Mouse (Mus musculus) liver, embryonic 14.5 days (tissue): ENCODE results near the gene Rbm19. TPM values are rescaled to one million over a fixed set of nuclear protein-coding genes. Genes with fewer than 3 reads are reported as not detected.

ENCODE experiments used
- ATAC-seq: fragments of 200-750 bp; cut with Nextera tagmentation; 2 replicates; pipeline ENCODE4 v1.8.0; 2017; ENCODE audit warnings: moderate number of reproducible peaks, mild to moderate bottlenecking, moderate library complexity; ENCODE audit not compliant: insufficient read depth
- DNase-seq, 3 experiments: peaks; one replicate each; pipeline ENCODE4 v3.0.0-alpha.2; 2012 to 2013; ENCODE audit warnings: low read depth in 3 of 3, low spot score in 3 of 3
- H3K27ac ChIP-seq: fragments of 300-500 bp; sonication (generic); 2 replicates; pipeline ENCODE4 v1.5.1; 2014; ENCODE audit warnings: moderate library complexity, mild to moderate bottlenecking, control low read depth, inconsistent platforms
- H3K27me3 ChIP-seq: fragments of 300-500 bp; sonication (generic); 2 replicates; pipeline ENCODE4 v1.6.1; 2014; ENCODE audit warnings: mild to moderate bottlenecking, low read length, moderate library complexity; ENCODE audit not compliant: control insufficient read depth, insufficient read depth
- H3K36me3 ChIP-seq: fragments of 300-500 bp; sonication (generic); replicated peaks from 2 replicates; pipeline ENCODE4 v1.6.1; 2014; ENCODE audit warnings: low read depth; ENCODE audit not compliant: control insufficient read depth, insufficient read depth
- H3K4me1 ChIP-seq, 2 experiments: fragments of 200-500 bp in 1 of 2; fragments of 300-500 bp in 1 of 2; sonication (generic) in 1 of 2; replicated peaks; 2 replicates each; pipeline ENCODE4 v1.6.1; 2012 to 2014; ENCODE audit warnings: antibody characterized with exemption in 1 of 2, inconsistent platforms in 1 of 2, low read length in 1 of 2; ENCODE audit not compliant: control insufficient read depth in 2 of 2, insufficient read depth in 2 of 2
- H3K4me2 ChIP-seq: fragments of 300-500 bp; sonication (generic); 2 replicates; pipeline ENCODE4 v1.6.1; 2014; ENCODE audit warnings: low read depth, mild to moderate bottlenecking, control low read depth, moderate library complexity
- H3K4me3 ChIP-seq, 2 experiments: fragments of 200-500 bp in 1 of 2; fragments of 300-500 bp in 1 of 2; sonication (generic) in 1 of 2; 2 replicates each; pipeline ENCODE4 v1.5.1; 2012 to 2014; ENCODE audit warnings: low read depth in 2 of 2, low read length in 2 of 2, mild to moderate bottlenecking in 2 of 2, control low read depth in 1 of 2, inconsistent platforms in 1 of 2, moderate library complexity in 1 of 2; ENCODE audit not compliant: insufficient read depth in 1 of 2
- H3K9ac ChIP-seq: fragments of 300-500 bp; sonication (generic); replicated peaks from 2 replicates; pipeline ENCODE4 v1.6.1; 2014; ENCODE audit warnings: mild to moderate bottlenecking, control low read depth, moderate library complexity
- H3K9me3 ChIP-seq: fragments of 300-500 bp; sonication (generic); 2 replicates; pipeline ENCODE4 v1.6.1; 2016; ENCODE audit warnings: low read length, mixed read lengths; ENCODE audit not compliant: control insufficient read depth
- CTCF ChIP-seq: IDR thresholded peaks from 2 replicates; pipeline ENCODE4 v1.5.1; 2016; ENCODE audit warnings: antibody characterized with exemption, low read depth, control low read depth
- EP300 ChIP-seq: IDR thresholded peaks from 2 replicates; pipeline ENCODE4 v1.6.1; 2016; ENCODE audit warnings: antibody characterized with exemption, low read depth
- WGBS: fragments of 180-500 bp; shearing (Covaris S2); extraction: QIAGEN DNeasy Blood & Tissue Kit; methylation state at CpG from one replicate; pipeline ENCODE4 v1.1.7; 2014; ENCODE audit not compliant: insufficient replicate concordance; 5-methylcytosine and 5-hydroxymethylcytosine counted together
- polyA plus RNA-seq, 2 experiments: library from polyadenylated mRNA; depleted of rRNA in 1 of 2; stranded (reverse) in 1 of 2; unstranded in 1 of 2; fragments of >200 nt; fragmentation: Nextera tagmentation in 1 of 2; extraction: Ambion mirVana in 1 of 2; gene quantifications; 2 replicates each; pipeline versions ENCODE4 v1.2.1 to v1.2.3; 2012 to 2014

The Rbm19 gene
- polyA plus RNA-seq, 2 experiments = 6.8 to 11.1 TPM

DNA sequence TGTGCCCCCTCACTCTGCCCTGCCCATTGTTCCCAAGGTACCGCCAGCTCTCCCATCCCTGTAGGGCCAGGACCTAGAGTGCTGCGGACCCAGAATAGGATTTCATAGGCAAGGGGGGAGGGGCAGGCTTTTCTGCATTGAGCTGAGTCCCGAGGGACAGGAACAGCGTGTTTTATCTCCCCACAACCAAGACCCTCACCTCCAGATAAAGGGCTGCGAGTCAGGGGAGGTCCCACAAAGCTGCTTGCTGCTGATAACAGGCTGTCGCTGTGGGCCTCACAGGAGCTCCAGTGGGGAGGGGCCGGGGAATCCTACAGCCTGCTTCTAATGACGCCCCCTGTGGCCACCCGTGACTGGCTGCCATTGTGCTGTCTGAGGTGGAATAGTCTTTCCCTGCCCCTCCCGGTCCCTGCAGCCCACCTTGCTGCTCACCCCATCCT lies 20.0 kb downstream of the Rbm19 start:
- peak overlapping the region; percentile 74 for H3K9ac ChIP-seq
- peak; percentile 99 for TF ChIP-seq EP300
- peak; percentile 74 for TF ChIP-seq CTCF
- peak overlapping the region; percentile 90 for H3K4me2 ChIP-seq
- no peaks in the 10 kb centered on the region for H3K9me3 ChIP-seq
- no peaks in the 10 kb centered on the region; the same call in none of the 2 replicates for H3K36me3 ChIP-seq
- peak overlapping the region; percentile 93 for H3K27ac ChIP-seq
- 9% methylated on average over 10 of the region's 10 CpGs for WGBS
- ATAC-seq (peak; percentile 90), DNase-seq (peak; percentile 83 to 93 (median 92))
- H3K27me3 ChIP-seq = no peaks in the 10 kb centered on the region
- H3K4me3 ChIP-seq = peak overlapping the region; percentile 29 to 38
- peaks cover 52 to 55% of the 10 kb centered on the region in 2 experiments for H3K4me1 ChIP-seq

GRCm38 (mm10) chr5:120137038-120137437 lies 20.8 kb downstream of the Rbm19 start:
- ATAC-seq (peak; percentile 28), DNase-seq (peak in 2 of 3 experiments; percentile 57 to 61)
- H3K4me2 ChIP-seq = peak overlapping the region; percentile 90
- H3K27me3 ChIP-seq = no peaks in the 10 kb centered on the region
- H3K4me1 ChIP-seq = peaks cover 50 to 55% of the 10 kb centered on the region in 2 experiments
- WGBS = 44% methylated on average over 5 of the region's 5 CpGs
- peak overlapping the region; percentile 74 for H3K9ac ChIP-seq
- peak overlapping the region; percentile 93 for H3K27ac ChIP-seq
- no peaks in the 10 kb centered on the region for H3K9me3 ChIP-seq
- peak overlapping the region; percentile 17 to 38 for H3K4me3 ChIP-seq
- H3K36me3 ChIP-seq = no peaks in the 10 kb centered on the region; the same call in none of the 2 replicates
- peak; percentile 71 for TF ChIP-seq EP300
- TF ChIP-seq CTCF = no peak

- DNase-seq = no peak
- 70% methylated on average over 1 of the region's 1 CpGs for WGBS
- Histone ChIP-seq H3K9ac (peak overlapping the region; percentile 63), H3K4me1 (peaks cover 50 to 55% of the 10 kb centered on the region in 2 experiments), H3K36me3 (no peaks in the 10 kb centered on the region; the same call in none of the 2 replicates), H3K27ac (peak overlapping the region; percentile 93), H3K27me3 (no peaks in the 10 kb centered on the region), H3K4me3 (peak overlapping the region; percentile 41 to 48), H3K4me2 (peak overlapping the region; percentile 90), H3K9me3 (no peaks in the 10 kb centered on the region)
- ATAC-seq = no peak
- no peak for TF ChIP-seq EP300
- no peak for TF ChIP-seq CTCF
These were observed 21.6 kb downstream of the Rbm19 start for GRCm38 (mm10) chr5:120137846-120138245.

- no peaks in the 10 kb centered on the region for H3K9me3 ChIP-seq
- 65% methylated on average over 3 of the region's 3 CpGs for WGBS
- H3K4me1 ChIP-seq = peaks cover 50 to 55% of the 10 kb centered on the region in 2 experiments
- peak overlapping the region; percentile 63 for H3K9ac ChIP-seq
- ATAC-seq = no peak
- no peaks in the 10 kb centered on the region; the same call in none of the 2 replicates for H3K36me3 ChIP-seq
- H3K27me3 ChIP-seq = no peaks in the 10 kb centered on the region
- TF ChIP-seq EP300 (no peak), CTCF (no peak)
- no peak for DNase-seq
- H3K27ac ChIP-seq = peak overlapping the region; percentile 93
- peak overlapping the region; percentile 90 for H3K4me2 ChIP-seq
- H3K4me3 ChIP-seq = peak overlapping the region; percentile 41 to 48
These were observed 22.1 kb downstream of the Rbm19 start for GRCm38 (mm10) chr5:120138406-120138805.

DNA sequence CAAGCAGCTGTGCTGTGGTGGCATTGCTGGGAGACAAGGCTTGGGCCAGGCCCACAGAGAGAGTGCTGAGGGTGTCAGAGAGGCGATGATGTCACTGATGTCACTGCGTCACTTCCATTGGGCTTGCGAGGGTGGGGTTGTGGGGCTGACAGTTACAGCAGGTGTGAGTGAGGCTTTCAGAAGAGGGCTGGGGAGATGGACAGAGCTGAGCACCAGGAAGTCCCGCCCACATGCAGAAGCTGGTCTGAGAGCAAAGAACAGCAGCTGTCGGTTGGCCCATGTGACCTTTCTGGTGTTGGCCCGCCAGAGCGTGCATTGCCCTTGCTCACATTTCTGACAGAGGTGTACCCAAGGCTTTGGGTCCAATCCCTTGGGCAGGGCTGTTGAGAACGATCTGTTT lies 23.0 kb downstream of the Rbm19 start:
- ATAC-seq (0 out of 2 replicates have a peak, but pooled peaks have one; percentile 2), DNase-seq (no peak)
- peak overlapping the region; percentile 63 for H3K9ac ChIP-seq
- peaks cover 49% of the 10 kb centered on the region in 2 experiments for H3K4me1 ChIP-seq
- H3K27ac ChIP-seq = peak overlapping the region; percentile 93
- no peak for TF ChIP-seq CTCF
- H3K36me3 ChIP-seq = peaks cover 2% of the 10 kb centered on the region
- peak overlapping the region; percentile 90 for H3K4me2 ChIP-seq
- no peaks in the 10 kb centered on the region for H3K9me3 ChIP-seq
- H3K27me3 ChIP-seq = no peaks in the 10 kb centered on the region
- peak overlapping the region; percentile 41 to 48; a peak in 3 of 4 replicates for H3K4me3 ChIP-seq
- 55% methylated on average over 8 of the region's 8 CpGs for WGBS
